Mouse (Mus musculus): ENCODE data around the gene Suclg2. TPM values are rescaled to one million over a fixed set of nuclear protein-coding genes. Genes with fewer than 3 reads are reported as not detected.

Suclg2 gene
- polyA plus RNA-seq, 1 experiment from 2014 or later, result 17.6 TPM

- no peak overlapping the region for H3K27ac ChIP-seq
- H3K4me1 ChIP-seq (replicated peaks), result peaks cover 6% of the 10 kb centered on the region
- H3K4me2 ChIP-seq (replicated peaks), result no peak overlapping the region
- 73% methylated on average over 4 of the region's 4 CpGs for WGBS
- no peak for ATAC-seq
- H3K9me3 ChIP-seq, result no peaks in the 10 kb centered on the region
- no peak overlapping the region for H3K9ac ChIP-seq (replicated peaks)
- H3K4me3 ChIP-seq (replicated peaks), result no peak overlapping the region
- no peaks in the 10 kb centered on the region for H3K36me3 ChIP-seq
- no peaks in the 10 kb centered on the region for H3K27me3 ChIP-seq
Observed at GRCm38 (mm10) chr6:95694910-95695309, 23.7 kb downstream of the Suclg2 start.

GRCm38 (mm10) chr6:95685242-95685641, 33.4 kb downstream of the Suclg2 start:
- Histone ChIP-seq H3K9ac (replicated peaks) (no peak overlapping the region), H3K36me3 (no peaks in the 10 kb centered on the region), H3K9me3 (no peaks in the 10 kb centered on the region), H3K4me2 (replicated peaks) (no peak overlapping the region), H3K4me1 (replicated peaks) (peaks cover 3% of the 10 kb centered on the region; the same call in 1 of the 2 replicates), H3K27me3 (peaks cover 5% of the 10 kb centered on the region; the same call in 1 of the 2 replicates), H3K4me3 (replicated peaks) (no peak overlapping the region), H3K27ac (no peak overlapping the region)
- 75% methylated on average over 4 of the region's 4 CpGs for WGBS
- ATAC-seq, result no peak

GRCm38 (mm10) chr6:95679718-95680117, 38.9 kb downstream of the Suclg2 start:
- 93% methylated on average over 3 of the region's 3 CpGs for WGBS

GRCm38 (mm10) chr6:95679261-95679660, 39.3 kb downstream of the Suclg2 start:
- Histone ChIP-seq H3K4me2 (replicated peaks) (no peak overlapping the region), H3K4me1 (replicated peaks) (peaks cover 18% of the 10 kb centered on the region), H3K27me3 (peaks cover 19% of the 10 kb centered on the region), H3K9me3 (no peaks in the 10 kb centered on the region), H3K9ac (replicated peaks) (no peak overlapping the region), H3K4me3 (replicated peaks) (no peak overlapping the region), H3K27ac (no peak overlapping the region), H3K36me3 (no peaks in the 10 kb centered on the region)
- 44% methylated on average over 3 of the region's 3 CpGs for WGBS
- no peak for ATAC-seq

More at GRCm38 (mm10) chr6:95679718-95680117, 38.9 kb downstream of the Suclg2 start:
- Histone ChIP-seq H3K4me3 (replicated peaks) (no peak overlapping the region), H3K4me1 (replicated peaks) (peaks cover 14% of the 10 kb centered on the region), H3K9me3 (no peaks in the 10 kb centered on the region), H3K4me2 (replicated peaks) (no peak overlapping the region), H3K27me3 (peaks cover 19% of the 10 kb centered on the region), H3K36me3 (no peaks in the 10 kb centered on the region), H3K9ac (replicated peaks) (no peak overlapping the region), H3K27ac (no peak overlapping the region)
- no peak for ATAC-seq

DNA sequence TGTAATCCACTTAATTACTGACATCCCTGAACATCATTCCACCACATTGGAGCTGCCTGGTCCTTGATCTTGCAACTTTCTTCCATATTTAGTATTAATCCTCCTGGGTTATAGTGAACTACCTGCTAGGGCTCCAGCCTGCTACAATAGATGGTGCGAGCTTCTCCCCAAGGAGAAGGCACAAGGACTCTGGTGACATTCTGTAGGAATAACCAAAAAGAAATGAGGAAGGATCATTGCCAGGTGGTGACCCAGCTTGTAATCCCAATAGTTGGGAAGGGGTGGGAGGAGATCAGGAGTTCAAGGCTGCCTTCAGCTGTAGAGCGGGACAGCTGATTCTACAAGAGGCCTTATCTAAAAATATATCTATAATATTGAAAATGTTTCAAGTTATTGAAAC, 41.6 kb downstream of the Suclg2 start:
- WGBS, result 90% methylated on average over 2 of the region's 2 CpGs

DNA sequence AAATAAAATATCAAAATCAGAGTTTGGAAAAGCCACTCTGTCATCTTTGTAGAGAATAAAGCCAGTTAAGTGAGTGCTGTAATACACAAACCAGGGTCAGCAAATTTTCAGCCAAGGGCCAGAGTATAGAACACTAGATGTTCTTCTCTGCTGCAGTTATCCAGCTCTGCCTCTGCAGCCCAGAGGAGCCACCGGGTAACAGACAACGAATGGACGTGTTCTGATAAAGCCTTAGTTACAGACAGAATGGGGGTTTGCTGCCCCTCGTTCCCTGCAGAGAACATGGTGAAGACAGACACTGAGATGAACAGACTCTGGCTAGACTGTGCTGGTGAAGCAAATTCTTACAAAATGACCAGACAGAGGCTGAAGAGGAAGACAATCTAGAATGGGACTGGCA, 42.2 kb downstream of the Suclg2 start:
- Histone ChIP-seq H3K9me3 (no peaks in the 10 kb centered on the region), H3K27ac (no peak overlapping the region), H3K4me3 (replicated peaks) (no peak overlapping the region), H3K4me2 (replicated peaks) (no peak overlapping the region), H3K36me3 (no peaks in the 10 kb centered on the region), H3K27me3 (peaks cover 19% of the 10 kb centered on the region), H3K9ac (replicated peaks) (no peak overlapping the region), H3K4me1 (replicated peaks) (peaks cover 18% of the 10 kb centered on the region)
- WGBS, result 42% methylated on average over 4 of the region's 4 CpGs
- ATAC-seq, result no peak

More for the DNA sequence above, 41.6 kb downstream of the Suclg2 start:
- H3K9me3 ChIP-seq, result no peaks in the 10 kb centered on the region
- H3K27ac ChIP-seq, result no peak overlapping the region
- no peaks in the 10 kb centered on the region for H3K36me3 ChIP-seq
- peaks cover 19% of the 10 kb centered on the region for H3K27me3 ChIP-seq
- H3K4me3 ChIP-seq (replicated peaks), result no peak overlapping the region
- no peak overlapping the region for H3K4me2 ChIP-seq (replicated peaks)
- no peak for ATAC-seq
- H3K4me1 ChIP-seq (replicated peaks), result peaks cover 18% of the 10 kb centered on the region
- no peak overlapping the region for H3K9ac ChIP-seq (replicated peaks)

DNA sequence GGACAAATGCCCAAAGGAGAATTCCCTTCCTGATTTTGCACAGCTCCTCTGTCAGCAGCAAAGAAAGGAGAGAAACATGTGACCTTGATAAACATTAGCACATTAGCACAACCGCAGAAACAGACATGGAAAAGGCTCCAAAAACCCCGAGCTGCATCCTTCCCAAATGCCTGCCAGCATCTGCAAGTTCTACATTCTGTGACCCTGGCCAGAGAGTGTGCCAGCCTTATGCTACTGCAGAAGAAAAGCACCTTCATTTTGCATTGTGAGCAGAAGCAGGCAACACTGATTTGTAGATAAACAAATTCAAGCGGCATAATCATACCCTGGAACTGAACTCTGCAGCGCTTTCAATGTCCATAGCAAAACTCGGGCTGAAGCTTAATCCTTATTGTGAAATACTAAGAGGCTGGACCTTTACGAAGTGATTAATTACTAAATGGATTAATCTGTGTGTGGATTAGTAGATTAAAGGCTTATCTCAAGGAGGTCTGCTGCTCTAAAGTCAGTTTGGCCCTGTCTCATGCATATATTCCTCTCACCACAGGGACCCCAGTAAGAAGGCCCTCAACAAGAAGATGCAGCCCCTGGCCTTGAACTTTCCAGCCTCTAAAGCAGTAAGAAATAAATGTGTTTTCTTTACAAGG, 43.4 kb downstream of the Suclg2 start:
- ATAC-seq, result 0 out of 2 replicates have a peak, but pooled peaks have one; percentile 14
- H3K27ac ChIP-seq, result no peak overlapping the region
- H3K9me3 ChIP-seq, result no peaks in the 10 kb centered on the region
- no peak overlapping the region for H3K9ac ChIP-seq (replicated peaks)
- peaks cover 16% of the 10 kb centered on the region for H3K27me3 ChIP-seq
- H3K4me2 ChIP-seq (replicated peaks), result no peak overlapping the region
- H3K4me3 ChIP-seq (replicated peaks), result no peak overlapping the region
- H3K4me1 ChIP-seq (replicated peaks), result peaks cover 18% of the 10 kb centered on the region
- H3K36me3 ChIP-seq, result no peaks in the 10 kb centered on the region
- WGBS, result 16% methylated on average over 6 of the region's 6 CpGs

DNA sequence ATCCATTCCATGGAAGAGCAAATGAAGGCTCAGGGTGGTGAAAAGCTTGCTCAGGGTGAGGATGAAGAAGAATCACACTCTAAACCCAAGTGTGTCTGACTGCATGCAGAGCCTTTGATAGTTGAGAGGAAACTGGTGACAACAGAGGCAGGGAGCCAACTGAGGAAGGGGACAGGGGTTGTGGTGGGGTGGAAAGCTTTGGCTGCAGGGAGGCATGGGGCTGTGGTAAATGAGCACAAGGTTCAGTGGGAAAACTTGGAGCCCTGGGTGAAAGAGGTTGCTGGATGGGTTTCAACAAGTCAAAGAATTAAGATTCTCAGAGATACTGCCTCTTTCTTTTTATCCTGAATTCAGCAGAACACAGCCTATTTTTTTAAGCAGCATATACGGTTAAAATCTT, 43.9 kb downstream of the Suclg2 start:
- WGBS, result 21% methylated on average over 1 of the region's 1 CpGs
- H3K4me2 ChIP-seq (replicated peaks), result no peak overlapping the region
- H3K27ac ChIP-seq, result no peak overlapping the region
- no peaks in the 10 kb centered on the region for H3K36me3 ChIP-seq
- no peak overlapping the region for H3K9ac ChIP-seq (replicated peaks)
- H3K9me3 ChIP-seq, result no peaks in the 10 kb centered on the region
- peaks cover 18% of the 10 kb centered on the region for H3K4me1 ChIP-seq (replicated peaks)
- H3K4me3 ChIP-seq (replicated peaks), result no peak overlapping the region
- no peak for ATAC-seq
- H3K27me3 ChIP-seq, result peaks cover 13% of the 10 kb centered on the region

- Histone ChIP-seq H3K9ac (replicated peaks) (no peak overlapping the region), H3K27ac (no peak overlapping the region), H3K4me3 (replicated peaks) (no peak overlapping the region), H3K9me3 (no peaks in the 10 kb centered on the region), H3K4me2 (replicated peaks) (no peak overlapping the region), H3K4me1 (replicated peaks) (no peaks in the 10 kb centered on the region), H3K27me3 (peaks cover 3% of the 10 kb centered on the region; the same call in 1 of the 2 replicates), H3K36me3 (no peaks in the 10 kb centered on the region)
- ATAC-seq, result no peak
- 62% methylated on average over 3 of the region's 3 CpGs for WGBS
Observed at GRCm38 (mm10) chr6:95669335-95669729, 49.3 kb downstream of the Suclg2 start.

DNA sequence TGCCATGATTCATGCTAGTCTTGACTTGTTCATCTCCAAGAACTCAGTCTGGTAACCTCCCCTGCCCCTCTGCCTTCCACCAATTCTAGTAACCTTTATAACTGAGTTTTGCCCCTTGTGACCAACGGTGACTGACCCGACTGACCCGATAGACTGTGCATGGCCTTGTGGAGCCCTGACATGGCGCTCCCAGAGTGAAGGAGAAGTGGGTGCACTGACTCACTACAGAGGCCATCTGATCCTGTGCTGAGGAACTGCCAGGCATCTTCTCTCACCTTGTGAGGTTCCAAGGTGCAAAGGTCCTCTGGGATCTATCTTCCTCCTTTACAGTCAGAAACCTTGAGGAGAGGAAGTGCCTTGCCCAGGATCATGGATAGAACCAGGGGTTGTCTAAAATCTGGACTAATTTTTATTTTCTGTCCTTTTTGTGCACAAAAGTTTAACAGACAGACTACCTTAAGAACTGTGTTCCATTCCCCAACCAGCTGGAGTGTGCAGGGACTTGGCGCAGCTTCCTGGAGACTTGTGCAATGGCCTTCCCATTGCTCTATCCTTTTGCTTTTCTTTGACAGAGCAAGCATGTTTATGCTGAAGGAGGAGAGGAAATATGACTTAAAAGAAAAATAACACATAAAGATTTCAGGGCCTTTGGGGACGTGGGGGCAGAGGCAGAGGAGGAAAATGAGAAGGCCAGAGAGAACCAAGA, 49.8 kb downstream of the Suclg2 start:
- no peaks in the 10 kb centered on the region for H3K4me1 ChIP-seq (replicated peaks)
- no peak overlapping the region for H3K9ac ChIP-seq (replicated peaks)
- H3K4me2 ChIP-seq (replicated peaks), result no peak overlapping the region
- H3K36me3 ChIP-seq, result no peaks in the 10 kb centered on the region
- no peaks in the 10 kb centered on the region for H3K9me3 ChIP-seq
- H3K4me3 ChIP-seq (replicated peaks), result no peak overlapping the region
- no peak overlapping the region for H3K27ac ChIP-seq
- 96% methylated on average over 6 of the region's 6 CpGs for WGBS
- peaks cover 3% of the 10 kb centered on the region; the same call in 1 of the 2 replicates for H3K27me3 ChIP-seq
- no peak for ATAC-seq

DNA sequence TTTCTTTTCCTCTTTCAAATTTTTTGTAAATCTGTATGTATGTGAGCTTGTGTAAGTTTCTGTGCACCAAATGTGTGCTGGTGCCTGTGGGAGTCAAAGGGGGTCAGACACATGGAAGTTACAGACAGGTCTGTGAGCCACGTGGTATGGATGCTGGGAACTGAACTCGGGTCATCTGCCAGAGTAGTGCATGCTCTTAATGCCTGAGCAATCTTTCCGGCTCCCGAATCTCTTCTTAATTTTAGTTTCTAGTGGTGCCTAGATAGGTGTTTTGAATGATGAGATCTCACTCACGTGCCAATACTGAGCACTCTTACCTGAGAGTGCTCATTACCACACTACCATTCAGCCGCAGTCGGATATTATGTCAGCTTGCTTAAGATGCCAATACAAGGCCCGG, 60.9 kb downstream of the Suclg2 start:
- Histone ChIP-seq H3K27me3 (no peaks in the 10 kb centered on the region), H3K4me2 (replicated peaks) (no peak overlapping the region), H3K9me3 (no peaks in the 10 kb centered on the region), H3K27ac (no peak overlapping the region), H3K4me3 (replicated peaks) (no peak overlapping the region), H3K9ac (replicated peaks) (no peak overlapping the region), H3K36me3 (no peaks in the 10 kb centered on the region), H3K4me1 (replicated peaks) (no peaks in the 10 kb centered on the region)
- ATAC-seq, result no peak
- 98% methylated on average over 8 of the region's 8 CpGs for WGBS

DNA sequence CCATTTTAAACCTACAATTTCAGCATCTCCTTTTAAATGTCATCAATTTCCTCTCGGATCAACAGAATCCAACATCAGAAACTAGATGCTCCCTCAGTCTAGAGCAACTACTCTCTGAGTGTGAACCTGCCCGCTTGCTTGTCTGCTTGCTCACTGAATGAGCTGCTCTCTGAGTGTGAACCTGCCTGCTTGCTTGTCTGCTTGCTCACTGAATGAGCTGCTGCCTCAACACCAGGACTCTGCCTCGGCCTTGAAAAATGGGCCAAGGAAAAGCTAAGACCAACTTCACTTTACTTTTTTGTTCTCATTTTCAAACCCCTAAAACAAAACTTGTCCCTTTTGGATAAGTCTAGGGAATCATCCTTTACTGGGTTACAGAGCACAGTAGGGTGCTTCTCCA, 64.9 kb downstream of the Suclg2 start:
- Histone ChIP-seq H3K9ac (replicated peaks) (no peak overlapping the region), H3K4me2 (replicated peaks) (no peak overlapping the region), H3K36me3 (no peaks in the 10 kb centered on the region), H3K27me3 (no peaks in the 10 kb centered on the region), H3K9me3 (no peaks in the 10 kb centered on the region), H3K4me1 (replicated peaks) (peaks cover 20% of the 10 kb centered on the region), H3K27ac (no peak overlapping the region), H3K4me3 (replicated peaks) (no peak overlapping the region)
- ATAC-seq, result no peak
- 92% methylated on average over 3 of the region's 3 CpGs for WGBS
